Mouse (Mus musculus): Measurements from ENCODE around the gene Hal.

GRCm38 (mm10) chr10:93567066-93567465, 78.5 kb downstream of the Hal start:
- TF ChIP-seq CTCF (IDR thresholded peaks at IDR 0.05; ENCODE audit: low read depth) (no peak), EP300 (IDR thresholded peaks at IDR 0.05; ENCODE audit: low read depth) (no peak)

All from heart, postnatal 0 days (tissue).